Mouse (Mus musculus) intestine, postnatal 0 days (tissue): ENCODE results near the gene Wwox. TPM values are rescaled to one million over a fixed set of nuclear protein-coding genes. Genes with fewer than 3 reads are reported as not detected.

Experiments
- ATAC-seq: fragments of 200-750 bp; cut with Nextera tagmentation; 2 replicates; pipeline ENCODE4 v1.8.0; 2017; ENCODE audit warnings: mild to moderate bottlenecking, moderate TSS enrichment, moderate library complexity
- H3K27ac ChIP-seq: fragments of 300-500 bp; sonication (generic); 2 replicates; pipeline ENCODE4 v1.5.1; 2014; ENCODE audit warnings: mild to moderate bottlenecking, low read depth, low read length, moderate library complexity
- H3K27me3 ChIP-seq: fragments of 300-500 bp; sonication (generic); replicated peaks from 2 replicates; pipeline ENCODE4 v1.6.1; 2014; ENCODE audit warnings: low read length, mixed read lengths; ENCODE audit not compliant: control insufficient read depth, insufficient read depth
- H3K36me3 ChIP-seq: fragments of 300-500 bp; sonication (generic); 2 replicates; pipeline ENCODE4 v1.6.1; 2014; ENCODE audit warnings: mild to moderate bottlenecking, moderate library complexity; ENCODE audit not compliant: control insufficient read depth, insufficient read depth
- H3K4me1 ChIP-seq: fragments of 300-500 bp; sonication (generic); replicated peaks from 2 replicates; pipeline ENCODE4 v1.6.1; 2014; ENCODE audit warnings: antibody characterized with exemption, low read length, mixed read lengths; ENCODE audit not compliant: control insufficient read depth, insufficient read depth
- H3K4me2 ChIP-seq: fragments of 300-500 bp; sonication (generic); replicated peaks from 2 replicates; pipeline ENCODE4 v1.6.1; 2014; ENCODE audit warnings: low read depth, mild to moderate bottlenecking, moderate library complexity
- H3K4me3 ChIP-seq: fragments of 300-500 bp; sonication (generic); 2 replicates; pipeline ENCODE4 v1.5.1; 2014; ENCODE audit warnings: low read depth, low read length
- H3K9ac ChIP-seq: fragments of 300-500 bp; sonication (generic); 2 replicates; pipeline ENCODE4 v1.6.1; 2014; ENCODE audit warnings: mild to moderate bottlenecking, low read depth, low read length
- H3K9me3 ChIP-seq: fragments of 300-500 bp; sonication (generic); 2 replicates; pipeline ENCODE4 v1.6.1; 2016; ENCODE audit warnings: mixed run types; ENCODE audit not compliant: control insufficient read depth
- CTCF ChIP-seq: sonication (generic); IDR thresholded peaks from 2 replicates; pipeline ENCODE4 v1.5.1; 2016; ENCODE audit warnings: low read depth, mild to moderate bottlenecking, control low read depth, antibody characterized with exemption, moderate library complexity
- WGBS: fragments of 180-500 bp; shearing (Covaris S2); extraction: QIAGEN DNeasy Blood & Tissue Kit; methylation state at CpG from one replicate; pipeline ENCODE4 v1.1.7; 2014; 5-methylcytosine and 5-hydroxymethylcytosine counted together
- polyA plus RNA-seq: library from polyadenylated mRNA; unstranded; fragments of >200 nt; fragmentation: Nextera tagmentation; extraction: Ambion mirVana; gene quantifications from 2 replicates; pipeline ENCODE4 v1.2.1, GENCODE M21; 2015

The Wwox gene
- polyA plus RNA-seq, 1 experiment from 2014 or later: 7.1 TPM

DNA sequence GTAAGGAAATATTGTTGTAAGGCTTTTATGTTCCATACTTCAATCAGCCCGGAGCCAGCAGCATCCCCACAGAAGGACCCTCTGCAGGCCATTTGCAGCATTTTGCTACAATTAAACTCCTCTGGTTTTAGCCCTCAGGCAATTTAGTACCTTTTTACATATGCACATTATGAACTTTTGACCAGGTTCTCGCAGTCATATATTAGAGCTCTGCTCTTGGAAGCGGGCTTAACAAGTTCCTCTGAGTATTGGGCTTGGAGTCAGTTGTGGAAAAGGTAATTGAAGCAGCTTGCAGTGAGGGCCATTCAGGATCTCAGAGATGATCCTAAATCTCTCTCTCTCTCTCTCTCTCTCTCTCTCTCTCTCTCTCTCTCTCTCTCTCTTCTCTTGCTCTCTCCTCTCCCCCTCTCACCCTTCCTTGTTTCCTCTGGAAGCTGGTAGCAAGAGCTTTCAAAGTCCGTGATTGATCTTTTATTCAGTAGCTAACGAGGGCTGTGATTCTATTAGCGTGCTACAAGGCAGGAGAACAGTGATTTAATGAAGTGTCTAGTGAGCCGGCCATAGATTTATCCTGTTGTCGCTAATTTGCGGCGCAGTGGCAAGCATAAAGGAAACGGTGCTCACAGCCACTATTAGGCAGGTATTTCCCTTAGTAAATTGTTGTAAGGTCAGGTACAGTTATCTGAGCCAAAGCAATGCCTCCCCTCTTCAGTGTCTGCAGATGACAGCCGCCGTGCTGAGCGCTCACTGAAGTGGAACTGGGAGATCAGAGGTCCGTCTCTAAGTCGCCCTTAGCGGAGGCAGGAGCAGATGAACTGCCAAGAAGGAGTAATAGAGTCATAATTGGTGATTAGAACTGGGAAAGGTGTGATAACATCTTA, 292.0 kb downstream of the Wwox start:
- ATAC-seq: no peak

GRCm38 (mm10) chr8:114743185-114743915, 303.9 kb downstream of the Wwox start:
- WGBS: 72% methylated on average over 12 of the region's 12 CpGs
- H3K27ac ChIP-seq: no peak overlapping the region
- H3K9me3 ChIP-seq: no peaks in the 10 kb centered on the region
- H3K27me3 ChIP-seq: no peaks in the 10 kb centered on the region
- H3K4me3 ChIP-seq: no peak overlapping the region
- H3K4me2 ChIP-seq: no peak overlapping the region
- TF ChIP-seq CTCF: no peak
- no peak for ATAC-seq
- H3K36me3 ChIP-seq: no peaks in the 10 kb centered on the region
- H3K4me1 ChIP-seq: no peaks in the 10 kb centered on the region
- no peak overlapping the region for H3K9ac ChIP-seq

More for the DNA sequence above, 292.0 kb downstream of the Wwox start:
- no peak for TF ChIP-seq CTCF
- Histone ChIP-seq H3K9me3 (no peaks in the 10 kb centered on the region), H3K27me3 (no peaks in the 10 kb centered on the region), H3K4me1 (no peaks in the 10 kb centered on the region), H3K36me3 (no peaks in the 10 kb centered on the region), H3K4me2 (no peak overlapping the region), H3K27ac (no peak overlapping the region), H3K4me3 (no peak overlapping the region), H3K9ac (no peak overlapping the region)
- WGBS: 70% methylated on average over 17 of the region's 17 CpGs

DNA sequence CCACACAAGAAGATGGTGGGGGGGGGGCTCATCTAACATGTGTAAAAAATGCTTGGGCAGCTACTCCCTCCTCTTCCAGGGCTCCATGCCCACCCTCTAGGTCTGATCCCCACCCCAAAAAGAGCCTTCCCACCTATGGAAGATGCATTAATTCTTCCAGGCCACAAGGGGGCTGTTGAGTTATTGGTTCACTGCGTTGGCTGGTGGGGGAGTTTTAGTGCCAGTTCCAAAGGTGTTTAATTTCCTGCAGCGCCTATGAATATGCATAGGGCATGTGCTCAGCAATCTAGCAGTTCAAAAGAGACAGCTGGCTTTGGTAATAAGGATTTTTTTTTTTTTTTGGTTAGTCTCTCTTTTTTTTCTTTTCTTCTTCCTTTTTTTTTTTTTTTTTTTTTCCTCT, 306.9 kb downstream of the Wwox start:
- peak; percentile 46; the same call in 1 of the 2 replicates for TF ChIP-seq CTCF
- ATAC-seq: no peak
- no peak overlapping the region for H3K4me3 ChIP-seq
- H3K4me1 ChIP-seq: no peaks in the 10 kb centered on the region
- no peaks in the 10 kb centered on the region for H3K36me3 ChIP-seq
- no peaks in the 10 kb centered on the region for H3K9me3 ChIP-seq
- H3K4me2 ChIP-seq: no peak overlapping the region
- no peaks in the 10 kb centered on the region for H3K27me3 ChIP-seq
- H3K27ac ChIP-seq: no peak overlapping the region
- WGBS: 72% methylated on average over 2 of the region's 2 CpGs
- H3K9ac ChIP-seq: no peak overlapping the region

DNA sequence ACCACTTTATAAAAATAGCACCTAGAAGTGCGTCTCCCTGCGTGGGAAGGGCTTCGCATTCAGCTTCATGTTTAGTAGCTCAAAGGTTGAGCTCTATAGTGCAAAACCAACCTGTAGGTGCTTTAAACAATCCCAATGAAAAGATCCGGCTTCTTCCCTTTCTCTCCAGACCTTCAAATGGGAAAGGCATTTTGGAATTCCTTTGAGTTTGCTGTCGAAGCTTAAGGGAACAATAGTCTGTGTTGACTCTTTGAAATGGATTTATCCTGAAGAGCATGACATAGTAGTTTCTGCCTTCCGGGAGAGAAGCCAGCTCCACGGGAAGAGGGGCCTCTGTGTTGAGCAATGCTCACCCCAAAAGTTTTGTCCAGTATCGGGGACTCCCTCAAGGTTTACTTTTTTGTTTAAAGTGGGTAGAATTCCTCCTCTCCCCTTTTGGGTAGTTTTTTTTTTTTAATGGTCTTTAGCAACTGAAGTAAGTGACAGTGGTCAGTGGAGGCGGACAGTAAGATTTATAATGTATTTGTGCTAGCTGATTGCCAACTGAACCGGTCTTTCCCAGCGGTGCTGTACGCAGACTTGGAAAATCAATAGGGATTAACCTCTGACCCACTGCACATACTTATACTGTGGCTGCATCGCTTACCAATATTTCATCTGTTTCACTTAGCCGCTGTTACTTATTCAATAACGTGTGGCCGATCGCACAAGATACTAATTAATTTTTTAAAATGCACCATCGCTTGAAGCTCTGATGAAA, 312.1 kb downstream of the Wwox start:
- no peak overlapping the region for H3K4me2 ChIP-seq
- no peak overlapping the region for H3K27ac ChIP-seq
- no peak for ATAC-seq
- H3K9me3 ChIP-seq: no peaks in the 10 kb centered on the region
- no peaks in the 10 kb centered on the region for H3K36me3 ChIP-seq
- 40% methylated on average over 18 of the region's 18 CpGs for WGBS
- H3K4me1 ChIP-seq: no peaks in the 10 kb centered on the region
- no peak overlapping the region for H3K4me3 ChIP-seq
- no peaks in the 10 kb centered on the region for H3K27me3 ChIP-seq
- no peak overlapping the region for H3K9ac ChIP-seq
- no peak for TF ChIP-seq CTCF

DNA sequence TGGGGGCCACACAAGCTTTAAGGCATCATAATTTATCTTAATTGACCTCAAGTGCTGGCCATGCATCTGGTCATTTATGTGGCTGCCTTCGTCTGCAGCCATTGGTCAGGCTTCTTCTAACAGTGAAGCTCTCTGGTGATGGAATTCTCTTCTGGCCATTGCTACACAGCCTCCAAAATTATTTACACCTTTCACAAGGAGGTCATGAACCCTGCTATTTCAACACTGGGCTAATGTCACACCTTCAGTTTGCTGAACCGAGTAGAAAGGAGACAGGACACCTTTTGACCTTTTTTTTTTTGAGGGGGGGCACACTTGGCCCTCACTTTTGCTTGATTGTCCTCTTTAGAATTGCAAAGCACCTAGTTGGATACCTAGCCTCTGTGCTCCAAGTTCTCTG, 320.2 kb downstream of the Wwox start:
- no peak for TF ChIP-seq CTCF
- no peak overlapping the region for H3K4me2 ChIP-seq
- H3K9ac ChIP-seq: no peak overlapping the region
- H3K36me3 ChIP-seq: no peaks in the 10 kb centered on the region
- H3K27me3 ChIP-seq: no peaks in the 10 kb centered on the region
- no peak for ATAC-seq
- no peak overlapping the region for H3K27ac ChIP-seq
- H3K9me3 ChIP-seq: no peaks in the 10 kb centered on the region
- H3K4me3 ChIP-seq: no peak overlapping the region
- H3K4me1 ChIP-seq: no peaks in the 10 kb centered on the region
- WGBS: 51% methylated on average over 2 of the region's 2 CpGs

GRCm38 (mm10) chr8:114768536-114768935, 329.1 kb downstream of the Wwox start:
- Histone ChIP-seq H3K36me3 (no peaks in the 10 kb centered on the region), H3K9ac (no peak overlapping the region), H3K9me3 (no peaks in the 10 kb centered on the region), H3K27me3 (no peaks in the 10 kb centered on the region), H3K27ac (no peak overlapping the region), H3K4me3 (no peak overlapping the region), H3K4me2 (no peak overlapping the region), H3K4me1 (peaks cover 6% of the 10 kb centered on the region; the same call in 1 of the 2 replicates)
- no peak for TF ChIP-seq CTCF
- ATAC-seq: no peak
- 88% methylated on average over 3 of the region's 3 CpGs for WGBS
